Mouse (Mus musculus) frontal cortex, postnatal 14 days (tissue): ENCODE results near the gene Cltb.

Experiments used
- DNase-seq, 2 experiments: peaks; one replicate each; pipeline ENCODE4 v3.0.0; 2022; ENCODE audit warnings: low spot score in 2 of 2

Gene Cltb

DNA sequence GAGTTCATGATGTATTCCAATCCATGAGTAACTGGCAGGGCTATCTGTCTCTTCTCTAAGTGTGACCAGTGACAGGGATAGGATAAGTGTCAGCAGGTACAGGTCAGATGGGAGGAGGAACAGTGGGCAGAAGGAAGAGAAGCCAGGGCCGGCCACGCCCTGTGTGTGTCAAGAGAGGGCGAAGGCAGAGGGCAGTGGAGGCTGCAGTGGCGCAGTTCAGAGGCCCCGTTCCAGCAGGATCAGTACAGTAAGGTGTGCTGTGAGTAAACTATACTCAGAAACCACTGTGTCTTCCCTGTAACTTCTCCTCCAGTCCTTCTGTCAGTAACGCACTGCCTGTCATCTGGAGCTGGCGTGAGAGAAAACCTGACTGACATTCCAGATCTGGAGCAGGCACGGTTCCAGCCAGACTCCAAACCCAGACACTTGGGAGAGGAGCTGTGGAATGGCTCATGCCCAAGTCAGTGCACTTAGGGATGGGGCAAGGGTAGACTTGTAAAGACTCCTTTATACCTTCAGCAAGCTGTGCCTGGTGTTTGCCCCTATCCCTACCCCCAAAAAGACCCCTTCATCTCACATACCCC lies 14.9 kb downstream of the Cltb start:
- no peak for DNase-seq

DNA sequence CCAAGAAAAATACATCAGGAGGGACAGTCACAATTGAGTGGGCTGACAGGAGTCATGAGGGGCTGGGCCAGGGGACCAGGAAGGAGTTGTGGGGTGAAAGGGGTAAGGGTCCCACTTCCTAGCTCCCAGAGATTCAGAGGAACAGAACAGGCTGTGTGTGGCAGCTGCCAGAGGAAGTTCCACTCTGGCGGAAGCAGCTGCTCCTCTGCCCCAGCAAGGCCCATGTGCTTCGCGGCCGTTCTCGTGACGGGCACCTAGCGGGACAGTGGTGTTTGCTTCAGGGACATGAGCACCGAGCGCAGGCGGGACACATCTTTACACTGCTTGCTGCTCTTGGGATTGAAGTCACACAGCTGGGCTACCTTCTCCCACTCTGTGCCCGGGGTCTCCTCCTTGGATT lies 17.5 kb downstream of the Cltb start:
- no peak for DNase-seq

DNA sequence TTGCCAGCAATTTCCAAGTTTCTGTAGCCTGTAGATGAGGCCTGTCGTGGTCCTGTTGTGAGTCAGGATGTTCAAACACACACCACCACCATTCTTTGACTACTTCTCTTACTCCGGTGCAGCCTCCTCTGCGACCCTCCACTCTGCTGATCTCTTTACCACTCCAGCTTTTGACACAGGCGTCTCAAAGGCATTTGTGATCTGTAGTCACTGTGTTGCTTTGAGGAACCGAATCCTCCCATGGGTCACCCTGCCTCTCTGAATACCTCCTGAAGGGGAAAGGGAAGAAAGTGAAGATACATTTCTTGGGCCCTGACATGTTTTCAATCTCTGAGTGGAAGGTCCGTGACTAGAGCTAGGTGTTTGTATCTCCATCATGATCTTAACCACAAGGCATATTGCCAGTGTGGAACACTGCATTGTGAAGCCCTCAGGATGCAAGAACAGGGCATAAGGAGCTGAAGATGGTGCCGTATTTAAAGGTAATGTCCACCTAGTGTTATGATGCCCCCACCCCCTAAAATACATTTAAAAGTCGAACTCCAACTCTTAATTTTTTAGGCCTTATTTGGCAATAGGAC lies 19.3 kb downstream of the Cltb start:
- no peak for DNase-seq

DNA sequence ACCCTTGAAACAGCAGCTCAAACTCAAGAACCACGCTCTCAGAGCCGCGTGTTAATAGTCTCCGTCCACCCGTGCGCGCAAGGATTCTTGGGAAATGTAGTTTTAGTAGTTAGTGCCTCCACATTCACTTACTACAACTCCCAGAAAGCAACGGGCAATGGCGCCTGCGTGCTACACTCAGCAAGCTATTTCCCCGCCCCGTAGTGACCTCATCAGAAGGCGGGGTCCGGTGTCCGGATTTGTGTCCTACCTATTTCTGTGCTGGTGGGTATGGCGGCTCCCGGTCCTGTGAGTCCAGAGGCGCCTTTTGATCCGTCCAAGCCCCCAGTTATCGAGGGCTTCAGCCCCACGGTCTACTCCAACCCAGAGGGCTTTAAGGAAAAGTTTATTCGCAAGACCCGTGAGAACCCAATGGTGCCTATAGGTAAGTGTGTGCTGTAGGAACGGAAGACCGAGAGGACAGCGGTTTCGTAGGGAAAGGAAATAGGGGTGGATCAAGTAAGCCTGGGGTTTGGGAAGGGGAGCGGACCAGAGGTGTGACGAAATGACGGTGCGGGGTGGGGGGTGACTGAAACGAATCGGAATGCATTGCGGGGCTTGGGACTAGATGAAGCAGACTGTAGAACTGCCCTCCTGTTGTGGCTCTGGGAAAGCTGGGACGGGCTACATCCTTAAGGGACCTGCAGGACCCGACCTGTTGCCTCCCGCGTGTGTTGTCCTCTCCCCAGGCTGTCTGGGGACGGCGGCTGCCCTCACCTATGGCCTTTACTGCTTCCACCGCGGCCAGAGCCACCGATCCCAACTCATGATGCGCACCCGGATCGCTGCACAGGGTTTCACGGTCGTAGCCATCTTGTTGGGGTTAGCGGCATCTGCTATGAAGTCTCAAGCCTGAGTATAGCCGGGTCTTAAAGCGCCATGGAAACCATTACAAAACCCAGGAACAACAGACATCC lies 20.9 kb downstream of the Cltb start, which contains the start of the genes Nop16 and Higd2a:
TSS of gene Nop16 (minus strand) at position 95 of the 956 bp plus-strand sequence.
TSS of gene Higd2a (plus strand) at position 212 of the 956 bp plus-strand sequence.
- peak; percentile 95 to 96 for DNase-seq

DNA sequence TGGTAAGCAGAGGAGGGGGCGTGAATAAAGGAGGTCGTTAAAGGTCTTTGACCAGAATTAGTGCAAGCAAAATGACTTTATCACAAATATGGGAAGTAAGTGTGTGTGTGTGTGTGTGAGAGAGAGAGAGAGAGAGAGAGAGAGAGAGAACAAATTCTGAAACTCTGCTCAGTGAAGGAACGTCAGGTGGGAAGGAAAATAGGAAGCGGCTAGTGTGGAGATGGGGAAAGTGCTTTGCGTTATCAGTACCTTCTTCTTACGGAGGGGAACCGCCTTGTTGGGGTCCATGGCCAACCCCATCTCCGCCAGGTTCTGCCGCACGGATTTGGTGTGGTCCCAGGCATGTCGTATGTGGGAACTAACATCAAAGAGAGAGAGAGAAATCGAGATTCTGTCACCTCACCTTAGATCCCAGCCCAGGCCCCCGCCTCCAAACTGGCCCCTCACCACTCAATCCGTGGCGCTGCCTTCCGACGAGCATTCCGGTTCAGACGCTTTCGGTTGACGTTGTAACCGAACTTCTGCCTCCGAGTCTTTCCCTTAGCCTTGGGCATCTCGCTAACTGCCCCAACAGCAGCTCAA lies 21.6 kb downstream of the Cltb start:
- no peak for DNase-seq

DNA sequence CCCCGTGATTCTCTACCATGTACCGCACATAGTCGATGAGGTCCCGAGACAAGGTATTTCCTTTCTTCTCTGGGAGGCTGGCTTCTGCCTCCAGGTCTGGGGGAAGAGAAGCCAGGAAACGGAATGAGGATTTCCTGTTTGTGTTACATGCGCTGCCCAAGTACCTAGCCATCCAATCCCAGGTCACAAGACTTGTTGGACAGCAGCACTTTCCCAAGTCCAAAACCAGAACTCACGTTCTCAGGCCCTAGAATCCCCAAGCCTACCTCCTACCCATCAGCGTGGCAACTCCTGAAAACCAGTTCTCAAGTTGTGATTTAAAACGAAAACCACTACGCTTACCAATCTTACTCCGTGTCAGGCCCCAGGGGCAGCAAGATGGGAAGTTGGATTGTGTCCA lies 25.3 kb downstream of the Cltb start:
- DNase-seq: no peak

DNA sequence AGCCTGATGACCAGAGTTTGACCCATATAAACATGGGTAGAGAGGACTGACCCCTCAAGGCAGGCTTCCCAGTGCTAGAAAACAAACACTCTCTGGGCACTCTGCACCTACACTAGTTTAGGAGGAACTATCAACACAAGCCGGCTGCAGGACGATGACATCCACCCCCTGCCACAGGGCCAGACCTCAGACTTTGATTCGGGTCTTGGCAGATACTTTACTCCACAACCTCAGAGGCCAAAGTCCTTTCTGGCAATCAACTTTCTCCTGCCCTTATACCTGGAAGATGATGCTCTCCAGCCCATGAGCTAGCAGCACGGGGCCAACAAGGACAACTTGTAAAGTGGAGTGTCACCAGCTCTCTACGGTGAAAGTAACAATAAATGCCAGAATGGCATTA lies 28.3 kb downstream of the Cltb start:
- no peak for DNase-seq

DNA sequence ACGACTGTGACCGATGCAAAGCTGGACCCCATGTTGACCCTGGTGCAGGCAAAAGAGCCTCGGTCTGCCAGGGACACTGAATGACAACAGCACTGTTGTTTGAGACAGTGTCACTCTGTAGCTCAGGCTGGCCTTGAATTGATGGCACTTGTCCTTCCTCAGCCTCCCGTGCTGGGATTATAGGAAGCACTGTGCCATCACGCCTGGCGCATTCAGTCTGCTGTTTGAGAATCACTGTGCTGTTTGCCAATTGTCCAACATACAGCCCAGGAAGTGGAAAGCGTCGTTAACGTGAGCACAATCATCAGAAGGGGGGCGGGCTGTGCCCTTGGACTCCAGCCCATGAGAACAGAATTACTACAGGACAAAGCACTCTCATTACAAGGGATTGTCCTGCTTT lies 29.0 kb downstream of the Cltb start:
- DNase-seq: no peak

DNA sequence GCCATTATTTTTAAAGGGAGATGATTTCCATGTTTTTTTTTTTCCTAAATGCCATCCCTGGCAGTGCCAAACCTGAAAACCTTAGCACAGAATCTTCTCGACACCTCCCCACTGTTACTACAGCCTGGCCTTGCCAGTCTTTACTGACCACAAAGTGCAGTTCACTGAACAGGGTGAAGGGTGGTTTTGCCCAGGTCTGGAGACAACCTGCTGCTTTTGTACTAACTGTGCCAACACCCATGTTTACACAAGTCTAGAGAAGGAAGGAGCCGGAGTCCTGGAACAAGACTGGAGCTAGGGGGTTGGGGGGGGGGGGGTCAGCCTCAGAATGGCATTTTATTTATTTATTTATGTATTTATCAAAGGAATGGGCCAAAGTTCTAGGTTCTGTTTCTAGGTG lies 29.8 kb downstream of the Cltb start:
- no peak for DNase-seq

DNA sequence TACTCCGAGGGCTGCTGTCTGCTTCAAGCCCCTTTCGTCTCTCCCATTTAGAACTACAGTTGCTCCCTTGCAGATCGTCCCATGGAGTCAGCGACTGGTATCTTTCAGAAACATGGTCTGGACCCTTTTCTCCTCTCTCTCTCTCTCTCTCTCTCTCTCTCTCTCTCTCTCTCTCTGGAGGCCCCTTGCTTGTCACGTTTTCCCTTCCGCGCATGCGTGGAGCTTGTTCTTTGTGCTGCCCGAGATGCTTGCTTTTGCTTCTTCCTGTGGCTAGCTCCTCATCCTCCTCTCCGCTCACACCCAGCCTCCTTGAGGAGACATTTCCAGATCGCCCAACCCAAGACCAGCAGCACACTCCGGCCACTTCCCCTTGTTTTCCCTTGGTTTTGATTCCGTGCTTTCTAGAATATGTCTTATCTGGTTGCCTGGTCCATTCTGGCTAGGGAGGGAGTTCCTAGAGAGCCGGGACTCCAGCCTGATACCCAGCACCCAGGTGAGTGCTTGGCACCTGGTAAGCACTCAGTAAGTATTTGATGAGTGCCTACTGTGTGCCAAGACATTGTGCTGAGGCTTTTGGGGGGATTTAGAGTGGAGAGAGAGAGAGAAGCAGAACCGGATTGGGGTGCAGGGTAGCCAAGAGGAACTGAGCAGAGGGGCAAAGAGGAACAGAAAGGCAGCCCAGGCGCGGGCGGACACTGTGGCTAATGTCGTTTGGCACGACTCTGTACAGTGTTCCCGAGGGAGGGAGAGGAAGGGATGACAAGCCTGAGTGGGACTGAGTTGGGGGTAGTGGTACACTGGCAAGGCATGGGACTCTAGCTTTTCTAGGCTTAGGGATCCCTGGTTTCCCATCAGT lies 33.3 kb downstream of the Cltb start:
- DNase-seq: no peak

DNA sequence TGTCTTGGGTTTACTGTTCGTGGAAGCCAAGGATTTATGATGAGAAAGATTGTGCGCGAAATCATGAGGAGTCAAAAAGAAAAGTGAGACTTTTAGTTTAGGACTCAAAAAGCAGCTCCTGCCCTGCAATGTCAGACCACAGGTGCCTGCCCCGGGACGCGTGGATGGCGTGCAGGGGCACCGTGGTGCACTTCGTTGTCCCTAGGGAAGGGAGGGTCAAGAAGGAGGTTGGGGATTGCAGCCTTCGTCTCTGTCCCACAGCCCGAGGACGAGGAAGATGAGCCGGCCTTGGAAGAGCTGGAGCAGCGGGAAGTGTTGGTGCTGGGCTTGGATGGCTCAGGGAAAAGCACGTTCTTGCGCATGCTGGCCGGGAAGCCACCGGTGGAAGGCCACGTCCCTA lies 35.7 kb downstream of the Cltb start:
- DNase-seq: no peak

DNA sequence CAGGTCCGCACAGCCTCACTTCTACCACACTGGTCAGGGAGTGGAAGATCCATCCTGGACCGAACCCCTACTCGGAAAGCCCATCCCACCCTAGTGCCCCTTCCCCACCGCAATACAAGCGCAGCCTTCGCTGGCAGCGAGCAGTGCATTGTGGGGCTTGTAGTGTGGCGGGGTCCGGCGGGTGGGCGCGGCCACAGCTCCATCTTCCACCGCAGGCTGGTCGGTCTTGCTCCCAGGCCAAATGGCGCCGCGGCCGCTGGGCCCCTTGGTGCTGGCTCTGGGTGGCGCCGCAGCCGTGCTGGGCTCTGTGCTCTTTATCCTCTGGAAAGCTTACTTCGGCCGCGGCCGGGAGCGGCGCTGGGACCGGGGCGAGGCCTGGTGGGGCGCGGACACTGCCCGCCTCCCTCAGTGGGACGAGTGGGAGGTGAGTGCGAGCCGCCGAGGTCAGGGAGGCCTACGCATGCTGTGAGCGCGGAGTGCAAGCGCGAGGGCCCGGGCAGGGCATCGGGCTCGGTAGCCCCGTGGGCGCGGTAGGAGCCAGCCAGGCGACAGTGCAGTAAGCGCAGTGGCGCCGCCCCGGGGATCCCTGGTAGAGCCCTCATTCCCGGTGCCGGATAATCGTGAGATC lies 36.2 kb downstream of the Cltb start, which contains the start of gene Arl10:
TSS of gene Arl10 (plus strand) at position 162 of the 628 bp plus-strand sequence.
- DNase-seq: peak in 1 of 2 experiments; percentile 66

DNA sequence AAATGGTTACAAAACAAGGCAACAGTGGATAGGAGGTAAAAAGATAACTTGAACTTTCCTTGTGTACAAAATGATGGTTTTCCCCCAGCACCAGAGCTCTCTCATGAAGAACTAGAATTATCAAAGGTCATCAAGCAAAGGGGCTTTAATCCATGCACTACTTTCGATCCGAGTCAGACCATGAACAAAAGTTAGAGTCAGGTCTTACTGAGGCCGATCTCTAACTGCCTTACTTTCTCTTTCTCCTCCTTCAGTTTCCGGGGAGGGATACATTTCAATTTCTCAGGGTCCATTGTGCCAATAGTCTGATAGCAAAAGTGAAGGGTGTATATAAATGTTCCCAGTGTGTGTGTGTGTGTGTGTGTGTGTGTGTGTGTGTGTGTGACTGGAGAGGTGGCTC lies 38.5 kb downstream of the Cltb start:
- no peak for DNase-seq

DNA sequence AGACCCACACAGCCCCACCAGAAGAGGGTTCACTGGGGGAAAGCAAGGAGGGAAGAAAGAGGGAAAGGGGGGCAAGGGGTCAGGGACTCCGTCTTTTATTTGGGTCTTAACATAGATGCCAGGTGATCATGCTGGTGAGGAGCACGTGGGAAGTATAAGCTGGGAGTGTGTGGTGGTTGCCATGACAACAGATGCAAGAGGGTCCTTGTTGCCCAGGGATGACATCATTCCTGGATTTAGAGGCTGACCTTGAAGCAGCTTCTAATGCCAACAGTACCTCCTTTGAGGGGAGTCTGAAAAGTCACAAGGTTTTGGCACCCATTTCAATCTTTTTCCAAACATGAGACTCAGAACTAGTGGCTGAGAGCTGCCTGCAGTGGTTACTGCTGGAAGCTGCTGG lies 39.5 kb downstream of the Cltb start:
- no peak for DNase-seq

DNA sequence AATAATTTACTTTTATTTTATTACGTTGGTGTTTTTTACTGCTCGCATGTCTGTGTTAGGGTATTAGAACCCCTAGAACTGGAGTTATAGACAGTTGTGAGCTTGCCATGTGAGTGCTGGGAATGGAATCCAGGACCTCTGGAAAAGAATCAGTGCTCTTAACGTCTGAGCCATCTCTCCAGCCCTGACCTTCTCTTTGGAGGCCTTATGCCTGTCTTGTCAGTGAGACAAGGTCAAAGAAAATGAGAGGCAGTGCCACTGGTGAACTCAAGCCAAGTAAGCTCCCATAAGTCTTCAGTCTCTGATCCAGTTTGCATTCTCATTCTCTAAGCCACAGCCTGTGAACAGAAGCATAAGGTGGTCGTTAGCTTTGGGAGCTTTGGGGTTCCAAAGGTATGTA lies 40.4 kb downstream of the Cltb start:
- no peak for DNase-seq

DNA sequence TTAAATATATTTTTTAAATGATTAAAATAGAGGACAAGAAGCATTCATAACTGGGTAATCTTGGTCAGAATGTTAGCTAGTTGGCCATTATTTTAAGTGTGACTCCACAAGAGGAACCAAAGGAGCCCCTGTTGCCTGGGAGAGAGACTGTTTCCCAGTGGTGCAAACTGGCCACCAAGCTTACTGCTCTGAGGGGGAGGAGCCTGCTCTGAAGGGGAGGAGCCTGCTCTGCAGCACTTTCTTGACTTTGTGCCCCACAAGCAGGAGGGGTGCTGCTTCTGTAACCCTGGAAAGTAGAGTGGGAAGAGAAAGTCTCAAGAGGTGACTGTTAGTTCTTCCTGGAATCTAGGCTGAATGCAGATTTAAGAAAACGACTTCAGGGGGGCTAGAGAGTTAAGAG lies 41.9 kb downstream of the Cltb start:
- no peak for DNase-seq

DNA sequence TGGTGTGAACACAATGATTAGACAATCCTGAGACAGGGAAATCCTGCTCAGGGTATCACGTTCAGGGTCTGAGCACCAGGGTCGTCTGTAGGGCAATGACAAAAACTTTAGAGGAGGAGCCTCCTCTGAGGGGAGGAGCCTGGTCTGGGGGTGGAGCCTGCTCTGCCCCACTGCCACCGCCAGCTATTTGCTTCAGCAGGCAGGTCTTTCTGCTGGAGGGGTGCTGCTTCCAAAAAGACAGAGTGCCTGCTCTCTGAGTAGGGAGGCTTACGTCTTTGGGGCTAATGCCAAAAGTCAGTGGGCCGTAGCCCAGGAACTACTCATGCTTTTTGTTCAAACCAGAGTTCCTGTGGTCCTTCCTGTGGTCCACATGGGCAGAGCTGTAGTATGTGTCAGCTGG lies 42.8 kb downstream of the Cltb start:
- no peak for DNase-seq

DNA sequence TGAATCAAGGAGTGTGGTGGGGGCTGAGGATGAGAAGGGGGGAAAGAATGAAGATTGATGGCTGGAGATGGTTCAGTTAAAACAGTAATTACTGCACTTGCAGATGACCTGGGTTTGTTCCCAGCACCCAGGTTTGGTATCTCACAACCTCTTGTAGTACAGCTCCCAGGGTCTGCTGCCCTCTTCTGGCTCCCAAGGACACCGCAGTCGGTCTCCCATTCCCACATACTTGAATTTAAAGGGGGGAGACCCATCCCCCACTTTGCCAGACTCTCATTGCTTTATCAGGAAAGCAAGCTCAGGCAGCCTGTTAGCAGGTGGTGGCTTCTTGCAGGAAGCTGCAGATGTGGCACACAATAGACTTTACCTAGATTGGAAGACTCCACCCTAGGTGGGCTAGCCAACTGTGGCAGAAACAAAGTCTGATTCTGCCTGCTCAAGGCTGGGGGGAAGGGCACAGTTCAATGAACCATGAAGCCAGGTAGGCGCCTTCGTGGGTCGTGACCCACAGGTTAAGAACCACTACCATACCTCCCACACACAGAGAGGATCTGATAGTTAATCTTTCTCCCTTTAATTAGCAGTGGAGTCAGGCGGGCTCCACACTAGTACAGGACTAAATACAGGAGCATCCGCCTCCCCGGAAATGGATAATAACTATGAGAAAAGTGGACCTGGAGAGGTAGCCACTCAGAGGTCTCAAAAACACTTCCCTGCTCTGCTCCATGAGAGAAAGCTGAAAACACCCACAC lies 45.4 kb downstream of the Cltb start:
- peak in 1 of 2 experiments; percentile 40 for DNase-seq

DNA sequence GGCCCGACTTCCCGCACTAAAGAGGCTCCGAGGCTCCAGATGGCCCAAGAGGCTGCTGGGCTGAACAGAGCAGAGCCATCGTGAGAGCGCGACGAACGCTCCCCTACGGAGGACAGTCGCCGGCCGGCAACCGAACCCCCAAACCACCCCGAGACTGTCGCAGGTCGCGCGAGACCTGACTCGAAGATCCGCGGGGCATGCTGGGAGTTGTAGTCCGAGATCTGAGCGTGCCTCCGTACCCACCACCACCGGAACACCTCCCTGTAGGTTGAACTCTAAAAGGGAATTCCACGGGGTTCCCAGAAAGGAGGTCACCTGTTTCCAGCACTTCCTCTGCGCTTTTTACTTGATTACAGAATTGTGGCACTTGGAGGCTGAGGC lies 46.0 kb downstream of the Cltb start, which contains the start of gene 4833439L19Rik:
TSS of gene 4833439L19Rik (minus strand) at position 235 of the 381 bp plus-strand sequence.
- peak; percentile 86 to 88 for DNase-seq
